In genomic region chr1:118310780-118311621, GRCm38 (mm10) we compare ENCODE assay signal across 8 mouse cellular contexts. TPM values are rescaled to one million over a fixed set of nuclear protein-coding genes. Genes with fewer than 3 reads are reported as not detected.
DNase-seq lines count a peak whose midpoint lies in the region; ATAC-seq and TF ChIP-seq lines count a peak whose summit lies in the region.

No protein-coding gene starts in this region.

- no peak for TF ChIP-seq CTCF in heart, postnatal 0 days (IDR thresholded peaks at IDR 0.05; ENCODE audit: low read depth)
- no peak for TF ChIP-seq CTCF in testis, adult 2 months (IDR thresholded peaks at IDR 0.05; ENCODE audit: control insufficient read depth, insufficient read depth, insufficient replicate concordance, low read depth, low read length)

- ATAC-seq in forebrain, embryonic 11.5 days (replicated peaks; ENCODE audit: low FRiP score) = peak; percentile 100
- ATAC-seq in heart, postnatal 0 days (ENCODE audit: insufficient read depth, low read depth) = peak; percentile 97
- peak; percentile 95 for ATAC-seq in liver, embryonic 16.5 days (ENCODE audit: low read depth)
- peak; percentile 100 for ATAC-seq in neural tube, embryonic 13.5 days (ENCODE audit: low read depth)

- TF ChIP-seq POLR2A in testis, adult 2 months (IDR thresholded peaks at IDR 0.05; ENCODE audit: control insufficient read depth, low read depth, low read length) = peak; percentile 75

- peak overlapping the region; percentile 76 for H3K4me3 ChIP-seq in forebrain, embryonic 11.5 days (ENCODE audit: low read depth, low read length)
- peak overlapping the region; percentile 90 for H3K4me3 ChIP-seq in heart, postnatal 0 days (ENCODE audit: low read depth, low read length)
- H3K4me3 ChIP-seq in liver, embryonic 16.5 days (ENCODE audit: low read depth, low read length) = peak overlapping the region; percentile 82
- H3K4me3 ChIP-seq in neural tube, embryonic 13.5 days = peak overlapping the region; percentile 70
- H3K4me3 ChIP-seq in testis, adult 2 months (ENCODE audit: control insufficient read depth, low read depth, low read length) = peak overlapping the region; percentile 87

- TF ChIP-seq EP300 in heart, postnatal 0 days (IDR thresholded peaks at IDR 0.05; ENCODE audit: low read depth) = peak; percentile 90

- no peaks in the 10 kb centered on the region; the same call in 1 of the 2 replicates for H3K4me1 ChIP-seq in forebrain, embryonic 11.5 days (replicated peaks; ENCODE audit: control insufficient read depth, insufficient read depth, low read length)
- peaks cover 9% of the 10 kb centered on the region; the same call in 1 of the 2 replicates for H3K4me1 ChIP-seq in heart, postnatal 0 days (ENCODE audit: control insufficient read depth, insufficient read depth)
- H3K4me1 ChIP-seq in liver, embryonic 16.5 days (ENCODE audit: control insufficient read depth, low read depth, low read length) = peaks cover 10% of the 10 kb centered on the region
- H3K4me1 ChIP-seq in neural tube, embryonic 13.5 days (replicated peaks) = peaks cover 12% of the 10 kb centered on the region
- H3K4me1 ChIP-seq in testis, adult 2 months (ENCODE audit: control insufficient read depth, insufficient read depth, low read length) = peaks cover 5% of the 10 kb centered on the region; the same call in 1 of the 2 replicates

- peak; percentile 71 to 77 for DNase-seq in CD8-positive naive resting alpha-beta T cell, adult 2 months (ENCODE audit: low read depth in 2 of 2, low spot score in 2 of 2)
- peak; percentile 72 for DNase-seq in c-Kit-positive CD71-negative TER-119-negative erythroid progenitor cells, embryonic 14.5 days (ENCODE audit: low read depth)
- DNase-seq in forebrain, embryonic 11.5 days (ENCODE audit: low spot score) = peak; percentile 95
- DNase-seq in heart, postnatal 0 days (ENCODE audit: low spot score) = peak; percentile 81
- DNase-seq in kidney, postnatal 4 days = peak; percentile 88 to 93

- H3K4me2 ChIP-seq in forebrain, embryonic 11.5 days (ENCODE audit: low read depth, low read length, severe bottlenecking) = peak overlapping the region; percentile 65
- peak overlapping the region; percentile 75 for H3K4me2 ChIP-seq in heart, postnatal 0 days (ENCODE audit: low read depth, low read length)
- peak overlapping the region; percentile 86 for H3K4me2 ChIP-seq in liver, embryonic 16.5 days (ENCODE audit: low read depth, low read length)
- H3K4me2 ChIP-seq in neural tube, embryonic 13.5 days = peak overlapping the region; percentile 63

- H3K27ac ChIP-seq in forebrain, embryonic 11.5 days (ENCODE audit: low read depth, low read length) = peak overlapping the region; percentile 77
- H3K27ac ChIP-seq in heart, postnatal 0 days (ENCODE audit: low read depth) = peak overlapping the region; percentile 86
- peak overlapping the region; percentile 92 for H3K27ac ChIP-seq in liver, embryonic 16.5 days (ENCODE audit: low read length)
- H3K27ac ChIP-seq in neural tube, embryonic 13.5 days (replicated peaks) = peak overlapping the region; percentile 91
- peak overlapping the region; percentile 98 for H3K27ac ChIP-seq in testis, adult 2 months (ENCODE audit: control insufficient read depth, insufficient read depth, low read depth, low read length)

- H3K27me3 ChIP-seq in forebrain, embryonic 11.5 days (ENCODE audit: control insufficient read depth, insufficient read depth, low read length) = no peaks in the 10 kb centered on the region
- H3K27me3 ChIP-seq in heart, postnatal 0 days (ENCODE audit: control insufficient read depth, insufficient read depth, low read length) = no peaks in the 10 kb centered on the region
- H3K27me3 ChIP-seq in liver, embryonic 16.5 days (ENCODE audit: control insufficient read depth, insufficient read depth, low read depth, low read length) = no peaks in the 10 kb centered on the region
- no peaks in the 10 kb centered on the region for H3K27me3 ChIP-seq in neural tube, embryonic 13.5 days
- no peaks in the 10 kb centered on the region for H3K27me3 ChIP-seq in testis, adult 2 months (ENCODE audit: control insufficient read depth, insufficient read depth, low read length)

- H3K36me3 ChIP-seq in forebrain, embryonic 11.5 days (ENCODE audit: control insufficient read depth, insufficient read depth, low read length) = no peaks in the 10 kb centered on the region
- peaks cover 16% of the 10 kb centered on the region for H3K36me3 ChIP-seq in heart, postnatal 0 days (replicated peaks; ENCODE audit: control insufficient read depth, insufficient read depth, low read length)
- H3K36me3 ChIP-seq in liver, embryonic 16.5 days (ENCODE audit: control insufficient read depth, insufficient read depth) = peaks cover 10% of the 10 kb centered on the region
- peaks cover 14% of the 10 kb centered on the region for H3K36me3 ChIP-seq in neural tube, embryonic 13.5 days
- no peaks in the 10 kb centered on the region for H3K36me3 ChIP-seq in testis, adult 2 months (ENCODE audit: control insufficient read depth, insufficient read depth, low read length)

- peak overlapping the region; percentile 81 for H3K9ac ChIP-seq in forebrain, embryonic 11.5 days (ENCODE audit: low read length)
- peak overlapping the region; percentile 90 for H3K9ac ChIP-seq in heart, postnatal 0 days (replicated peaks; ENCODE audit: low read depth, low read length)
- H3K9ac ChIP-seq in liver, embryonic 16.5 days (ENCODE audit: low read depth, low read length) = peak overlapping the region; percentile 94
- peak overlapping the region; percentile 82 for H3K9ac ChIP-seq in neural tube, embryonic 13.5 days

- under 1% methylated on average over 67 of the region's 67 CpGs for WGBS in forebrain, embryonic 11.5 days
- under 1% methylated on average over 66 of the region's 67 CpGs for WGBS in heart, postnatal 0 days
- WGBS in liver, embryonic 16.5 days (ENCODE audit: insufficient replicate concordance) = under 1% methylated on average over 67 of the region's 67 CpGs
- WGBS in neural tube, embryonic 13.5 days = under 1% methylated on average over 67 of the region's 67 CpGs

- H3K9me3 ChIP-seq in forebrain, embryonic 11.5 days (ENCODE audit: control insufficient read depth, low read length) = no peaks in the 10 kb centered on the region
- H3K9me3 ChIP-seq in heart, postnatal 0 days (replicated peaks; ENCODE audit: control insufficient read depth, low read length) = no peaks in the 10 kb centered on the region
- no peaks in the 10 kb centered on the region for H3K9me3 ChIP-seq in liver, embryonic 16.5 days (replicated peaks; ENCODE audit: control insufficient read depth, low read length)
- H3K9me3 ChIP-seq in neural tube, embryonic 13.5 days = no peaks in the 10 kb centered on the region

RNA-seq across cellular contexts. Expression of gene Tsn, which starts 0.5 kb away (rescaled TPM):
- 388 TPM in 2 replicates for polyA plus RNA-seq in forebrain, embryonic 11.5 days (2014; fragmentation: Nextera tagmentation; extraction: Ambion mirVana)
- 97.4 and 130 TPM in 2 replicates for total RNA-seq in heart, postnatal 0 days (2014; rRNA removed; ENCODE audit: low replicate concordance)
- 170 and 174 TPM in 2 replicates for polyA plus RNA-seq in heart, postnatal 0 days (2015; fragmentation: Nextera tagmentation; extraction: Ambion mirVana)
- polyA plus RNA-seq in liver, embryonic 16.5 days (2015; fragmentation: Nextera tagmentation; extraction: Ambion mirVana) = 119 and 127 TPM in 2 replicates
- 417 and 418 TPM in 2 replicates for polyA plus RNA-seq in neural tube, embryonic 13.5 days (2015; fragmentation: Nextera tagmentation; extraction: Ambion mirVana)
- 27.3 and 29.4 TPM in 2 replicates for polyA plus RNA-seq in testis, adult 2 months (2012; rRNA removed)

RNA-seq across cellular contexts. Expression of gene Nifk, which starts 10.6 kb away (rescaled TPM):
- 87.3 and 92.5 TPM in 2 replicates for polyA plus RNA-seq in forebrain, embryonic 11.5 days (2014; fragmentation: Nextera tagmentation; extraction: Ambion mirVana)
- 15.9 and 31.0 TPM in 2 replicates for total RNA-seq in heart, postnatal 0 days (2014; rRNA removed; ENCODE audit: low replicate concordance)
- 32.0 and 32.6 TPM in 2 replicates for polyA plus RNA-seq in heart, postnatal 0 days (2015; fragmentation: Nextera tagmentation; extraction: Ambion mirVana)
- polyA plus RNA-seq in liver, embryonic 16.5 days (2015; fragmentation: Nextera tagmentation; extraction: Ambion mirVana) = 31.6 and 32.3 TPM in 2 replicates
- 69.1 and 75.2 TPM in 2 replicates for polyA plus RNA-seq in neural tube, embryonic 13.5 days (2015; fragmentation: Nextera tagmentation; extraction: Ambion mirVana)
- 5.4 and 6.8 TPM in 2 replicates for polyA plus RNA-seq in testis, adult 2 months (2012; rRNA removed)

Comparison
In these comparisons a context has a peak if more than half of its experiments do, and no peak if none do; other contexts are left out.
1. Peak in every context shown above with its lines: DNase-seq, ATAC-seq, H3K4me3 ChIP-seq and H3K27ac ChIP-seq.